Mouse (Mus musculus) forebrain, embryonic 15.5 days (tissue): ENCODE results near the gene Exoc6. TPM values are rescaled to one million over a fixed set of nuclear protein-coding genes. Genes with fewer than 3 reads are reported as not detected.

Source experiments
- ATAC-seq: fragments of 200-750 bp; cut with Nextera tagmentation; replicated peaks from 2 replicates; pipeline ENCODE4 v1.8.0; 2017; ENCODE audit warnings: mild to moderate bottlenecking, moderate TSS enrichment, moderate library complexity
- H3K27ac ChIP-seq: fragments of 300-500 bp; sonication (generic); replicated peaks from 2 replicates; pipeline ENCODE4 v1.5.1; 2015; ENCODE audit warnings: mild to moderate bottlenecking, inconsistent platforms
- H3K27me3 ChIP-seq: fragments of 300-500 bp; sonication (generic); 2 replicates; pipeline ENCODE4 v1.6.1; 2015; ENCODE audit warnings: inconsistent platforms
- H3K36me3 ChIP-seq: fragments of 300-500 bp; sonication (generic); 2 replicates; pipeline ENCODE4 v1.6.1; 2015; ENCODE audit warnings: mild to moderate bottlenecking, inconsistent platforms
- H3K4me1 ChIP-seq: fragments of 300-500 bp; sonication (generic); 2 replicates; pipeline ENCODE4 v1.6.1; 2015; ENCODE audit warnings: inconsistent platforms
- H3K4me2 ChIP-seq: fragments of 300-500 bp; sonication (generic); replicated peaks from 2 replicates; pipeline ENCODE4 v1.6.1; 2015; ENCODE audit warnings: mild to moderate bottlenecking, inconsistent platforms
- H3K4me3 ChIP-seq: fragments of 300-500 bp; sonication (generic); 2 replicates; pipeline ENCODE4 v1.5.1; 2015; ENCODE audit warnings: mild to moderate bottlenecking, inconsistent platforms
- H3K9ac ChIP-seq: fragments of 300-500 bp; sonication (generic); replicated peaks from 2 replicates; pipeline ENCODE4 v1.6.1; 2015; ENCODE audit warnings: mild to moderate bottlenecking, inconsistent platforms
- H3K9me3 ChIP-seq: fragments of 300-500 bp; sonication (generic); 2 replicates; pipeline ENCODE4 v1.6.1; 2016; ENCODE audit warnings: inconsistent platforms
- WGBS: fragments of 180-500 bp; shearing (Covaris S2); methylation state at CpG from one replicate; pipeline ENCODE4 v1.1.7; 2015; ENCODE audit warnings: mixed read lengths; 5-methylcytosine and 5-hydroxymethylcytosine counted together
- polyA plus RNA-seq: library from polyadenylated mRNA; unstranded; fragments of >200 nt; fragmentation: Nextera tagmentation; extraction: Ambion mirVana; gene quantifications from 2 replicates; pipeline ENCODE4 v1.2.1, GENCODE M21; 2015

The Exoc6 gene
- polyA plus RNA-seq, 1 experiment from 2014 or later: 22.0 TPM

DNA sequence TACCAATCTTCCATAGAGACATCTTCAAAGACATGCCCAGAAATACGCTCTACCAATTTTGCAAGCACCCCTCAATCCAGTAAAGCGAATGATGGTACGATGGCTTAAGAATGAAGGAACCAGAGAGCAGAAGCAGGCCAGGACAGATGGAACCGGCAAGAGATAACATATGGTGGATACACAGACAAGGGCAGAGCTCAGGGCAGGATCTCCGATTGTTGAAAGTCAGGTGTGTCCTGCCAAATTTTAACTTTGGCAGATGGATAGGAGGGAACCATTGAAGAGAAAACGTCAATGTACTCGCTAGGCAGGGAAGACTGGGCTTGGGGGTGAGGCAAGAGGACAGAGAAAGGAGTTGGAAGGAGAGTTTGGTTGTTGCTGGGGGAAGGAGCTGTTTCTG is 176.4 kb downstream of the Exoc6 start:
- no peak overlapping the region for H3K9ac ChIP-seq
- H3K36me3 ChIP-seq: no peaks in the 10 kb centered on the region
- H3K27ac ChIP-seq: no peak overlapping the region
- no peak for ATAC-seq
- H3K9me3 ChIP-seq: no peaks in the 10 kb centered on the region
- WGBS: 88% methylated on average over 7 of the region's 7 CpGs
- H3K27me3 ChIP-seq: no peaks in the 10 kb centered on the region
- H3K4me2 ChIP-seq: no peak overlapping the region
- no peaks in the 10 kb centered on the region for H3K4me1 ChIP-seq
- H3K4me3 ChIP-seq: no peak overlapping the region

DNA sequence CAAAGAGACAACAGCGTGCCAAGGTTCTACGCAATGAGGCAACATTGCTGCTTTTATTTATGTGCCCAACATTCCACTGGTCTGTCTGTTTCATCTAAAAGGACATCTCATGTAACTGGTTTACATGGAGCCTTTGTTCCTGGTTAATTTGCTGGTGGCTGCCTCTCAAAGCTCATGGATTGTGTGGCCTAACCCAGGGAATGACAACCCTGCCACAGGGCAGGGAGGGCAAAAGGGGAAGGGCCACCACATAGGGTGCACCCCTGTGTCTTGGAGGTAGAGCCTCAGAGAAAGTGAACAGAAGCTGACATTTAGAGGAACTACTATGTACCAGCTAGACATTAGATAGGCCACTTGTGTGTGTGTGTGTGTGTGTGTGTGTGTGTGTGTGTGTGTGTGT is 177.1 kb downstream of the Exoc6 start:
- ATAC-seq: no peak

More for the DNA sequence above, 177.1 kb downstream of the Exoc6 start:
- H3K9ac ChIP-seq: no peak overlapping the region
- H3K36me3 ChIP-seq: no peaks in the 10 kb centered on the region
- no peak overlapping the region for H3K27ac ChIP-seq
- no peaks in the 10 kb centered on the region for H3K4me1 ChIP-seq
- WGBS: 90% methylated on average over 2 of the region's 2 CpGs
- H3K4me3 ChIP-seq: no peak overlapping the region
- no peaks in the 10 kb centered on the region for H3K27me3 ChIP-seq
- no peaks in the 10 kb centered on the region for H3K9me3 ChIP-seq
- H3K4me2 ChIP-seq: no peak overlapping the region

Other genes starting within 250 kb of the Exoc6 start
- gene Ide, start 212.6 kb upstream of the Exoc6 start, polyA plus RNA-seq: 27.2 and 30.1 TPM in 2 replicates
- gene Kif11, start 174.0 kb upstream of the Exoc6 start, polyA plus RNA-seq: 36.3 and 38.9 TPM in 2 replicates
- 3.7 and 4.1 TPM in 2 replicates for gene Hhex, start 115.6 kb upstream of the Exoc6 start, polyA plus RNA-seq
- not detected in 2 replicates for gene Cyp26c1, start 135.2 kb downstream of the Exoc6 start, polyA plus RNA-seq
- not detected in 2 replicates for gene Cyp26a1, start 147.4 kb downstream of the Exoc6 start, polyA plus RNA-seq